Mouse (Mus musculus): Measurements from ENCODE around the gene Irf9. TPM values are rescaled to one million over a fixed set of nuclear protein-coding genes. Genes with fewer than 3 reads are reported as not detected.

Gene Irf9
- total RNA-seq, 2 experiments from 2014 or later = 9.9 to 12.3 TPM

DNA sequence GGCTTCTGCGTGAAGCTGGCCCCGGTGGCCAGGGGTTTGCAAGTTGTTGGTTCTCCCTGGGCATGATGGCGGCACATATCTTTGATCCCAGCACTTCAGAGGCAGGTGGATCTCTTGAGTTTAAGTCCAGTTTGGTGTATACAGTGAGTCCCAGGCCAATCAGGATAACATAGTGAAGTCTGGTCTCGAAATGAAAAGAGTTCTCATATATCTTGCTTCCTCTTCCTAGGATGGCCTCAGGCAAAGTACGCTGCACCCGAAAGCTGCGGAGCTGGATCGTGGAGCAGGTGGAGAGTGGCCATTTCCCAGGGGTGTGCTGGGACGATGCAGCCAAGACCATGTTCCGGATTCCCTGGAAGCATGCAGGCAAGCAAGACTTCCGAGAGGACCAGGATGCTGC is 1.5 kb downstream of the Irf9 start:
- DNase-seq (ENCODE audit: low spot score in 2 of 2) = no peak
- intact Hi-C loops (cut with DNase I) = loop anchor here (2.0 kb wide), 1 partner anchor 30 kb away; the partner anchor contains the start of gene Ipo4

GRCm38 (mm10) chr14:55605743-55606459 is 2.5 kb downstream of the Irf9 start:
- no peak for DNase-seq (ENCODE audit: low spot score in 2 of 2)
- intact Hi-C loops (cut with DNase I) = loop anchor here (2.0 kb wide), 1 partner anchor 29 kb away; the partner anchor contains the start of gene Ipo4

DNA sequence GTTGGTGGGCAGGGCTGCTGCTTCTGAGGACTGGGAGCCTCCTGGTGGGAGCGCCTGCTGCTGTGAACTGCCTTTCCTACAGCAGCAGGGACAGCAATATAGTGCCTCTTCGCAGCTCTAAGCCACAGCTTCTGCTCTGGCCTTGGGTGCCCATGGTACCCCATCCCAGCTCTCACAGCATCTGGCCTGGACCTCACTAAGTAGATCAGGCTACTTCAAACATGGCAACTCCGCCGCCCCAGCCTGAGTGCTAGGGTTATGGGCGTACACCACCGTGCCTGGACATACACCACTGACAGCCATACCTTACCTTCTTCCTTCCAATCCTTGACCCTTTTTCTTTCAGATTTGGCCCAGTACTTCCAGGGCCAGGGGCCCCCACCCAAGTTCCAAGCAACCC is 5.0 kb downstream of the Irf9 start:
- no peak for DNase-seq (ENCODE audit: low spot score in 2 of 2)
- intact Hi-C loops (cut with DNase I) = no loop called here

DNA sequence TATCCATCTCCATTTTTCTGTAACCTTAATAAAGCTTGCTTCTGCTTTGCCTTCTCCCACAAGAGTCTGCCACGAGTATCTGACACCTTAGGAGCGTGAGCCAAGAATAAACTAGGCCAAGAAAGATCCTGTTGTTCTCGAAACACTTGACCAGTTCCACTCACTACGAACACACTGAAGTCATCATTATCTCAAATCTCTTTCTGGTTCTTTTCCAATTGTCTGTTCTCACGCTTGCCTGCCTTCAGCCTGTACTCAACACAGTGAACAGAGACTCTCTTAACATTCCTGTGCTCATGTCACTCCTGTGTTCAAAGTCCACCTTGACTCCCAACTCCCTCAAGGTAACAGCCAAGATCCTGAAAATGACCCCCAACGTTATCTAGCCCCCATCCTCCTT is 10.0 kb downstream of the Irf9 start:
- DNase-seq (ENCODE audit: low spot score in 2 of 2) = no peak
- intact Hi-C loops (cut with DNase I) = no loop called here

DNA sequence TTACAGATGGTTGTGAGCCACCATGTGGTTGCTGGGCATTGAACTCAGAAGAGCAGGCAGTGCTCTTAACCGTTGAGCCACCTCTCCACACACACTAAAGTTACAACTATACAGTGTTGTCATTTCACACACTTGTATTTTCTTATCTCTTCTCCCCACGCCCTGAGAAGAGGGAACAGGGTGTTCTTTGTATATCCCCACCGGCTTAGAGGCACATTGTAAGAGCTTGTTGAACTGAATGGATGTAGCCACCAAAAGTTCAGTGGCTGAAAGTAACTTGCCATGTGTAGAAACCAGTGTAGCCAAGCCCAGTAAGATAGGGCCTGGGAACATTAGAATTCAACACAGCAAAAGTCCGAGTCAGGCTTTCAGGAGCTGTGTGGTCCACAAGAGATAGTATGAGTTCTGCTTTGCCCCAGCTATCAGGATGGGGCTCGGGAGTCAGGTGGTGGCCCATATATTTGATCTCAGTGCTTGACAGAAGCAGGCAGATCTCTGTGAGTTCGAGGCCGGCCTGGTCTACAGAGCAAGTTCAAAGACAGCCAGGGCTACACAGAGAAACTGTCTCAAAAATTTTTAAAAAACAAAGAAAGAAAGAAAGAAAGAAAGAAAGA is 11.3 kb downstream of the Irf9 start:
- DNase-seq (ENCODE audit: low spot score in 2 of 2) = no peak
- intact Hi-C loops (cut with DNase I) = no loop called here

DNA sequence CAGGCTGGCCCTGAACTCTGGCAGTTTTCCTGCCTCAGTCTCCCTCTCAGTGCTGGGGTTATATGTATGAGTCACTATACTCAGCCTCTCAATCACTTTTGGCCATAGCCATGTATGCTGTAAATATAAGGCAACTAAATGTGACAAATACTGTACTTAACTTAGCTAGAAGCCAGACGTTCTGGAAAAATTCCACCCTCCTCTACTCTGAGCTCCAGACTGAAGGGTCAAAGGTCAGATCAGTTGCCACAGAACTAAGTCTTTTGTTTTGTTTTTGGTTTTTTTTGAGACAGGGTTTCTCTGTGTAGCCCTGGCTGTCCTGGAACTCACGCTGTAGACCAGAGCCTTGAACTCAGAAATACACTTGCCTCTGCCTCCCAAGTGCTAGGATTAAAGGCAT is 12.5 kb downstream of the Irf9 start:
- intact Hi-C loops (cut with DNase I) = no loop called here
- no peak for DNase-seq (ENCODE audit: low spot score in 2 of 2)

- intact Hi-C loops (cut with DNase I) = no loop called here
- no peak for DNase-seq (ENCODE audit: low spot score in 2 of 2)
These were observed 13.5 kb downstream of the Irf9 start for GRCm38 (mm10) chr14:55616844-55617243.

- peak in 1 of 2 experiments; percentile 19 for DNase-seq (ENCODE audit: low spot score in 2 of 2)
- intact Hi-C loops (cut with DNase I) = no loop called here
These were observed 14.5 kb downstream of the Irf9 start, which contains the start of gene Rec8 for GRCm38 (mm10) chr14:55617822-55618221. TSS of gene Rec8 (plus strand) at chr14:55618037.

DNA sequence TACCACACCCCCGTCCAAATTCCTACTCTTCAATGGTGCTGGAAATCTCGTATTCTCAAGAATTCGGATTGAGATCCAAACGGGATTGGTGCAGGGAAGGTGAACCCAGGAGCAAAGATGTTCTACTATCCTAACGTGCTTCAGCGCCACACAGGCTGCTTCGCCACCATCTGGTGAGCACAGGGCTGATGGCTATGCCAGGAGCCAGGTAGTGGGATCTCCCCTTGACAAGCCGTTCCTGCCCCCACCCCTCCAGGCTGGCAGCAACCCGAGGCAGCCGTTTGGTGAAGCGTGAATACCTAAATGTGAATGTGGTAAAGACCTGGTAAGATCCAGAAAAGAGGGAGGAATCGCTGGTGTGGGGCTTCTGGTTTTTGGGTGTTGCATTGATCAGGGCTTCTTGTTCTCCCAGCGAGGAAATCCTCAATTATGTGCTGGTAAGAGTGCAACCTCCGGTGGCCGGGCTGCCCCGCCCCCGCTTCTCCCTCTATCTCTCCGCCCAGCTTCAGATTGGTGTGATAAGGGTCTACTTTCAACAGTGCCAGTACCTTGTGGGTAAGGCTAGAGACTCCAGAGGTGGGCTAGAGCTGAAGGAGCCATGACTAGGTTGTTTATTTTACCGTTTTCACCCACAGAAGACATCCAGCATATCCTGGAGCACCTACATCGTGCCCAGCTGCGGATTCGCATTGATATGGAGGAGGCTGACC is 15.3 kb downstream of the Irf9 start:
- DNase-seq (ENCODE audit: low spot score in 2 of 2) = no peak
- intact Hi-C loops (cut with DNase I) = no loop called here

GRCm38 (mm10) chr14:55628077-55628827 is 24.9 kb downstream of the Irf9 start:
- intact Hi-C loops (cut with DNase I) = no loop called here
- no peak for DNase-seq (ENCODE audit: low spot score in 2 of 2)

DNA sequence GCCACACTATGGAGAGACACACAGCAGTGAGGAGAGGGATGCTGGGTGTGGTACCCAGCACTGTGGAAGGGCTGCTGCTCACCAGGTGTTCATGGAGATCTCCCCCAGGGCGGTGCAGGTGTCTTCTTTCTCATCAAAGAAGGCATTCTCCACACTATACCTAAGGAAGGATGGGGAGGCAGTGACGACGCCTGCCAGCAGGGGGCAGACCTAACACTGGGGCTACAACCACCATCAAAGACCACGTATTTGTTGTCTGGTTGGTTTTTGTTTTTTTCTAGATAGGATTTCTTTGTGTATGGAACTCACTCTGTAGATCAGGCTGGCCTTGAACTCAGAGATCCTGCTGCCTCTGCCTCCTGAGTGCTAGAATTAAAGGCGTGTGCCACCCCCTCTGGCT is 25.9 kb downstream of the Irf9 start:
- DNase-seq (ENCODE audit: low spot score in 2 of 2) = peak in 1 of 2 experiments; percentile 34
- intact Hi-C loops (cut with DNase I) = loop anchor here (1.0 kb wide), 1 partner anchor 114 kb away; no protein-coding TSS in a partner anchor

DNA sequence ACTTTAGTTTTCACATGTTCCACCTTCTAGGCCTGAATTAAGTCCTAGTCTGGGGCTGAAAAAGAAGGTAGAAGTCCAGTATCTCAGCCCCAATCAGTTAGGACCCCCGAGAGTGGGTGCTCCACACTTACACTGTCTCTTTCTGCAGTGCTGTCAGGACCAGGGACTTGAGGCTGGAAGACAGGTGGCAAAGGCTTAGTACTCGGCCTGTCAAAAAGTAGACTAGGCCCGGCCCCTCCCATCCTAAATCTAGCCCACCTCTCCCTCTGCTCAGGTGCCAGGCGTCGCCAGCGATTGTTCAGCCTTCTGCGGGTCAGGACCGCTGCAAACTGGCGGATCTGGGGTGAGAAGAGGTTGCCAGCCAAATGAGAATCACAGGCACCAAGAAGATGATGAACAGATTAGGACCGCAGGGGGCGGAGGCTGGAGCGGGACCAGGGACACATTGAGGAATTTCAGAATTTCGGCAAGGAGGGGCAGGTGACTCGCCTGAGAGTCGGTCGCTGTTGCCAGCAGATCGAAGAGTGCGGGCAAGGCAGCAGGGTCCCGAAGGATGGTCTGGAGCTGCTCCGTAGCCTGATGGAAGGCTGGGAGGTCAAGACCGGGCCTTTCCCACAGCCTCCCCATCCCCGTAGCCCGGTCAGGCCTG is 31.6 kb downstream of the Irf9 start:
- intact Hi-C loops (cut with DNase I) = loop anchor here (2.0 to 5.0 kb wide), 2 partner anchors 30 to 43 kb away; partner anchors contain the start of genes Psme2 and Rnf31
- peak; percentile 17 to 42 for DNase-seq (ENCODE audit: low spot score in 2 of 2)

DNA sequence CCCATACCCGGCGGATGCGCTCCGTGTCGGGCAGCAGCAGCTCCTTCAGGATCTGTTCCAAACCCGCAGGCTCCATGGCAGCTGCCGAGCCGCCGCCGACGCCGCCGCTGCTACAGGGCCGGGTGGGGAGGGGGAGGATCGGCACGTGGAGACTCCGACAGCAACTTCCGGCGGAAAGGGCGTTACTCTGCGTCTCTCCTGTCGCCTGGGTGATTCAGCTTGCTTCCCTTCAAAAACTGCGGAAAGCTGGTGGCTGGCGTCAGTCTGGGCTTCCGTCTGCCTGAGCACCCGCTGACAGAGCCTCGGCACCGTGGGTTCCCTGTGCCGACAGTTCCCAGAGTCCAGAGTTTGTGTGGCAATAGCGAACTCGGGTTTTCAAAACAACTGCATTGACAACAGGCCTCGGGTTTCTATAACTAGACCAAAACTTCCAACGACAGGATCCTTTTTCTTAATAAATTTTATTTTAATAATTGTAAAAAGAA is 32.2 kb downstream of the Irf9 start, which contains the start of gene Ipo4:
Ipo4 (minus strand) TSS at position 435 of the 485 bp plus-strand sequence.
- intact Hi-C loops (cut with DNase I) = loop anchor here (2.0 to 5.0 kb wide), 2 partner anchors 31 to 43 kb away; partner anchors contain the start of genes Psme2 and Rnf31

GRCm38 (mm10) chr14:55637795-55638194 is 34.4 kb downstream of the Irf9 start, which contains the start of gene Gm49378:
TSS of gene Gm49378 (minus strand) at chr14:55637895.
- intact Hi-C loops (cut with DNase I) = loop anchor here (5.0 kb wide), 1 partner anchor 45 kb away; the partner anchor contains the start of genes Psme2 and Rnf31
- no peak for DNase-seq (ENCODE audit: low spot score in 2 of 2)

More for the DNA sequence above, 32.2 kb downstream of the Irf9 start, which contains the start of gene Ipo4:
- DNase-seq (ENCODE audit: low spot score in 2 of 2) = peak; percentile 87 to 95

DNA sequence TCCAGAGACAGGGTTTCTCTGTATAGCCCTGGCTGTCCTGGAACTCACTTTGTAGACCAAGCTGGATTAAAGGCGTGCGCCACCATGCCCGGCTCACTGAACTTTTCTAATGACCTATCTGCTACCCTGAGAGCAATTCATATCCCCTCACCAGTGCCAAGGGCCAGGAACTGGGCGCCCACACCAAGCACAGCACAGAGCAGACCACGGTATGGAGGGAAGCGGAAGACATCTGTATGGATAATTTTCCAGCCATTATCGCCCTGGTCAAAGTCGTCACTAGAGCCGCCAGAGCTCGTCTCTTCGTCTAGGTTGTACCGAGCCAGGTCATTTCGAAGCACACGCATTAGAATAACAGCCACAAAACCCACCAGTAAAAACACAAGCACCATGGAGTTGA is 37.4 kb downstream of the Irf9 start:
- DNase-seq (ENCODE audit: low spot score in 2 of 2) = no peak
- intact Hi-C loops (cut with DNase I) = no loop called here

GRCm38 (mm10) chr14:55641291-55641690 is 37.9 kb downstream of the Irf9 start:
- intact Hi-C loops (cut with DNase I) = no loop called here
- no peak for DNase-seq (ENCODE audit: low spot score in 2 of 2)

GRCm38 (mm10) chr14:55642679-55643059 is 39.3 kb downstream of the Irf9 start:
- intact Hi-C loops (cut with DNase I) = no loop called here
- DNase-seq (ENCODE audit: low spot score in 2 of 2) = no peak

DNA sequence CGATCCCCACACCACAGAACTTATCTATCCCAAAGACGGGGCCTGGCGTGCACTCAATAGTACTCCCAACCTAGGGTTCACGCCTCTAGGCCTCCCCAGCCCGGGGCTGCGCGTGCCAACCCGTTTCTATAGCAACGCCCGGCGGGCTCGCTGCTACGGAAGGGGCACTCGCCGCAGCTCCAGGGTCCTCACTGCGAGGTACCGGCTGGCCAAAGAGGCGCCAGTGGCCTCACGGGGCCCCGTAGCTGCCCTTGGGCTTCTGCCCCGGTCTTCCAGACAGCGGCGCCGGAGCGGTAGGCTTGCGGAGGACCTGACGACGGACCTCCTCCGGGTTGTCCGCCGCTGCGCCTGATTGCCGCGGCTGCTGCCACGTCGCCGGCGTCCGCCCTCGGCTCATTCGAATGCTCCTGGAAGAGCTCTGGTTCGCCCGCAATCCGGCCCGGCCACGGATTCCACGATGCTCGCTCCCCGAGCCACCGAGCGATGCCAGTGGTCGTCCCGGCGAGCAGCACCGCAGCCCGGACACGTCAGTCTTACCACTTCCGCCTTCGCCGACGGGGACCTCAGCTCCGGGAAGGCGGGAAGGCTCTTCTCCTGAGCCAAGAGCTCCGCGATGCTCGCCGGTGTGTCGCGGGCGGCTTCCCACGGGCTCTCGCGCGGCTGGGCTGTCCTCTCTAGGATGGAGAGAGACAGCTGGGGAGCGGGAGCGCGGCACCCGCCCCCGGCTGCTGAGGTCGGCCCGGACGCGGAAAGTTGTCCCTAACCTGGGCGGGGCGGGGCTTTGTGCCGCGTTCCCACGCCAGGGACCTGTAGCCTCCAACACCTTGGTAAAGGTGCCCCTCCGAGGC is 39.9 kb downstream of the Irf9 start, which contains the start of gene Tm9sf1:
Tm9sf1 (minus strand) TSS at position 747 of the 848 bp plus-strand sequence.
- peak; percentile 90 to 94 for DNase-seq (ENCODE audit: low spot score in 2 of 2)
- intact Hi-C loops (cut with DNase I) = no loop called here
